Mouse (Mus musculus): ENCODE measurements around the gene Hspb9.

The Hspb9 gene

DNA sequence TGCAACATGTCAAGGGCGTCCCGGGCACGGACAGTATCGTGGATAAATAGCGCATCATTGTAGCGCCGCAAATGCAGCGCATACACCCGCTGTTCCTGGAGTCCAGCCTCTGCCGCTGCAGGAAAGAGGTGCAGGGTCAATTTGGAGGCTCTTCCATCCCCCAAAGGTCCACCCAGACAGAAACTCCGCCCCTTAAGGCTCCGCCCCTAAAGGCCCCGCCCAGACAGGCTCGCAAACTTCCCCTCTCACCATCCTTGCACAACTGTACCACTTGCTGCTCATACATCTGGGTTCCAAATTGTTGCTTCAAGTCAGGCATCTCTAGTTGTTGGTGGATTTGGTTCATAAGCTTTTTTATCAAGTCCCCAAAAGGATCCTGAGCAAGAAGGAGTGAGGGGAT is 12.3 kb upstream of the Hspb9 start:
- no peak for TF ChIP-seq GATA4 (IDR thresholded peaks at IDR 0.05; ENCODE audit: insufficient replicate concordance, low read length)

DNA sequence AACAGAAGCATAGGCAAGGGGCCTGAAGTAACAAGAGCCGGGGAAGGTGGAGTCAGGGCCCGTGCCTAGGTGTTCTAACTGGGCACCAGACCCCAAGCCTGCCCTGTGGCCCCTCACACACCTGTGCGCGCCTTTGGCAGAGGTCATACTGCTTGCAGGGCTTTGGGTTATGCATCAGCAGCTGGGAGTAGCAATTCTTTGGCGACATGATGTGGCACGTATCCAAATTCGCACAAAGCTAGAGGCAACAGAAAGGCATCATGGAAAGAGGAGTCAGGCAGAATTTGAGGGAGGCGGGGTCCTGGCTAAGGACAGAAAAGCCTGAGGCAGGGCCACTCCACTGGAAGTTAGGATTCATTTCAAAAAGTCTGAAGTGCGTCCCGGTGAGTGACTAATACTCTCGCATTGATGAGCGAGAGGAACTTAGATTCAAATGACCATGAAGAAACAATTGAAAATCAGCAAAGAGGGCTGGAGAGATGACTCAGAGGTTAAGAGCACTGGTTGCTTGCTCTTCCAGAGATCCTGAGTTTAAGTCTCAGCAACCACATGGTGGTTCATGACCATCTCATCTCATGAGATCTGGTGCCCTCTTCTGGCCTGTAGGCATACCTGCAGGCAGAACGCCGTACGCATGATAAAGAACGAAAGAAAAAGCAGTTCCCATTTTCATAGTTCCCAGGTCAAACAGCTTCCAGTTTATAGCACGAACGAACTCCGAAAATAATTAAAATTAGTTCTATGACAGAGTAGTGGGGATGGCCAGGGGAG is 11.4 kb upstream of the Hspb9 start:
- TF ChIP-seq GATA4 (IDR thresholded peaks at IDR 0.05; ENCODE audit: insufficient replicate concordance, low read length): no peak

DNA sequence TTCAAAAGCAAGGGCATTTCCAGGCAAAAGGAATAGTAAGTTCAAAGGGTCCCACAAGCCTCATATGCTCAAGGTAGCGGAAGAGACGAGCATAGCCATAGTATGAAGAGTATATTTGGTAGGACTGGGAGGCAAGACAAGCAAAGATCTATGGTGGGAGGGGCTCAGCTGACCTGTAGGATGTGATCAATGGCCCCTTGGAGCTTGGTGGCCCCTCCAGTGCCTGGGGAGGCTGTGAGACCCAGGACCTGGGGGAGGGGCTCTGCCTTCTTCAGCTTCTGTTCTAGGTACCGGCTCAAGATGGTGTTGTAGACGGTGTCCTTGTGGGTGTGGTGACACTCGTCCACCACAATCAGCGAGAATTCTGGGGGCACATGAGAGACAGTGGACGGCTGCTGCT is 10.7 kb upstream of the Hspb9 start:
- TF ChIP-seq GATA4 (IDR thresholded peaks at IDR 0.05; ENCODE audit: insufficient replicate concordance, low read length): no peak

DNA sequence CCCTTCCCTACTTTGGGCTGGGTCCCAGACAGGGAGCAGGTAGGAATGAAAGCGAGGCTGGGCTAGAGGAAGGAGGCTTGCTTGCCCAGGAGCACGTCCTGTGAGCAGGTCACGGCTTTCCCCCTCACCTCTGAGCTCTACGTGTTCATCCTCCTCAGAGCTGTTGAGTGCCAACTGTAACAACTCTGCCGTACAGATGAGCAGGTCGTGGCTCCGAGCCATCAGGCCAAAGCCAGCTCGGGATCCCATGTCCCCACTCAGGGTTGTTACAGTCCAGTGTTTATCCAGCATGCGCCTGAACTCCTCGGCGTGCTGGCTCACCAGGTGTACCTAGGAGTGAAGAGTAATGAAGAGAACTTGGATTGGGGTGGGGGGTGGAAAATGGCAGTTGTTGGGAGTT is 10.3 kb upstream of the Hspb9 start:
- no peak for TF ChIP-seq GATA4 (IDR thresholded peaks at IDR 0.05; ENCODE audit: insufficient replicate concordance, low read length)

DNA sequence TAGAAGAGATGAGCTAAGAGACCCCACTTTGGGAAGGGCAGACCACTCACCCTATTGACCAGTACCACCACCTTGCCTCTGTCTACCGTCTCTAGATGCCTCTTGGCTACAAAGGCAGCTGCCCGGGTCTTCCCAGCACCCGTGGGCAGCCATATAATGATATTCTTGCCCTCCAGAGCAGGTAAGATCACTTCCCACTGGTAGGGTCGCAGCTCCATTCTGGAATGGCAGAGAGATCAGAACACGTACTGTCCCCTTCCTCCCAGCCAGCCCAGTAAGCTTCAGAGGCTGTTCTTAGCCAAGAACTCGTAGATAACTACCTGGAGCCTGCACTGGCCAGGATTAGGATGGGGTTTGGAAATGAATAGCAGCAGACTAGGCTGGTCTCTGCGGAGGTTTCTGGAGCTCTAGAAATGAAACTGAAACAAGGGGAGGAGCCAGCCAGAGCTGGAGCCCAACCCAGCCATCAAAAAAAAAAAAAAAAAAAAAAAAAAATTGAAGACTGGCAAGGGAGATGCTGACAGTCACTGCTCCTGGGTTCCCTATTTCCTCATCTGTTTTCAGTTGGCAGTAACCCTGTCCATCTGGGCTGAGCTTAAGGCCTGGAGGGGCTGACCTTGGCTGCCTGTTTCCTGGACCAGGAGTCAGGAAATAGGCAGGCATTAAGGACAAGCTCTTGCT is 9.7 kb upstream of the Hspb9 start, which contains the start of gene Dhx58:
Dhx58 (minus strand) TSS at position 421 of the 681 bp plus-strand sequence.
- TF ChIP-seq GATA4 (IDR thresholded peaks at IDR 0.05; ENCODE audit: insufficient replicate concordance, low read length): no peak

DNA sequence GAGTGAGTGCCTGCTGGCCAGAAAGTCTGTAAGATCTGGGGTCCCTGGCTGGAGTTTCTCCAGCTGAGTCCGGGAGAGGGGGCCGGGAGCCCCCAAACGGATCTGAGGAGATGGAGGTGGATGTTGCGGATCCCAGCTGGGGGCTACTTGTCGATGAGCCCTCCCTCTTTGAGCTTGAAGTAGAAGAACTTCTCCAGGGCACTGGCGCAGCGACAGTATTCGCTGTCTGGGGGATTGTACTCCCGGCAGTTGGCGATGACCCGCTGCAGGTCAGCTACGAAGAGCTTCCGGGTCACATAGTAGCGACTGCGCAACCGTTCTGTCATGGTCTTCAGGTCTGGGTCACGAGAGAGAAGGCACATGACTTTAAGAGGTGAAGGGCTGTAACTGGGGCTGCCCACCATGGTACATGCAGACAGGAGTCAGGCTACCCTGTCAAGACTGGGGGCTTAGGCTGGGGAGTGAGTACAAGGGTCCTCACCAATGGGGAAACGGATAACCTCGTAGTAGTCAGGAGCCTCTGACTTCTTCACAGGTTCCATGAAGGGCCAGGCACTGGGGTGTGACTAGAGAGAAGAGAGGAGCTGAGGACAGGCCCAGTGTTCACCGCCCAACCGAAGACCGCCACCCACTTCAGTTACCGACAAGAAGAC is 8.4 kb upstream of the Hspb9 start:
- TF ChIP-seq GATA4 (IDR thresholded peaks at IDR 0.05; ENCODE audit: insufficient replicate concordance, low read length): no peak

DNA sequence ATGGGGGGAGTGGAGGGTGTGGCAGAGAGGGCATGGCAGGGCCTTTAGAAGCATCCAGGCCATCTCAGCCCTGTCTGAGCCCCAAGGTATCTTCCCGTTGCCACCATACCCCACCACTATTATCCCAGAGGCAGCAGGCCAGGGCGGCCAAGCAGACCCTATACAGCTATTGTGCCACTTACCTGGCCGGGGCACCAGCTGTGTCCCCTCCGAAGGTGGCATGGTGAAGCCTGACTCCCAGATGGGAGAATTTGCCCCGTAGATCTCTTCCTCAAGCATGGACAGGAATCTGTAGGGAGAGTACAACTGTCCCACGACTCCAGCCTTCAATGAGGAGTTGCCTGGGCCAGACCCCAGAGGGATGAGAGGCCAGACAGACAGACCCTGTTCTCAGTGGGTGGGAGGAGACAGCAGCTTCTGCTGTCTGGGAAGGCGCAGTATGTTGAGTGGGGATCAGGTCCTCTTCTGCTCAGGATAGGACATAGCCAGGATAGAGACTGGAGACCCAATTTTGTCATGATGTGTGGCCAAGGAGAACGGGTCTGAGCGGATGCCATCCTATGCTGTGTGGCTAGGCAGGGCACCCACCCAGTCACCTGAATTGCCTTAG is 4.3 kb upstream of the Hspb9 start:
- no peak for TF ChIP-seq GATA4 (IDR thresholded peaks at IDR 0.05; ENCODE audit: insufficient replicate concordance, low read length)

DNA sequence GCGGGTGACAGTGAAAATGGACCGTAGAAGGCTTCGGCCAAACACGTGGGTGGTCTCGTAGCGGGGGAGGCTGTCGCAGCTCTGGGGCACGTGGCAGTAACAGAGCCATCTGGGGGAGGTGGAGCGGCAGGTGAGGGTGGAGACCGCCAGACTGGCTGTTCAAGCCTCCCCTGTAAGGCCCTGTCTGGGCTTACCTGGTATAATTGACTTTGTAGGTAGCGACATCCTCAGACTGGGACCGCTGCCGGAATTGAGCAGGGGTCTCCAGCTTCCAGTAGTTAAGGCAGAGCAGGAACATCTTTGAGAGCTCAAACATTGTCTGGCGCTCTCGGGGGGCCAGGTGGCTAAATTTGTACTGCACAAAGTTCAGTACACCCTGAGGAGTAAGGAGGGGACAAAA is 3.1 kb upstream of the Hspb9 start:
- TF ChIP-seq GATA4 (IDR thresholded peaks at IDR 0.05; ENCODE audit: insufficient replicate concordance, low read length): no peak

DNA sequence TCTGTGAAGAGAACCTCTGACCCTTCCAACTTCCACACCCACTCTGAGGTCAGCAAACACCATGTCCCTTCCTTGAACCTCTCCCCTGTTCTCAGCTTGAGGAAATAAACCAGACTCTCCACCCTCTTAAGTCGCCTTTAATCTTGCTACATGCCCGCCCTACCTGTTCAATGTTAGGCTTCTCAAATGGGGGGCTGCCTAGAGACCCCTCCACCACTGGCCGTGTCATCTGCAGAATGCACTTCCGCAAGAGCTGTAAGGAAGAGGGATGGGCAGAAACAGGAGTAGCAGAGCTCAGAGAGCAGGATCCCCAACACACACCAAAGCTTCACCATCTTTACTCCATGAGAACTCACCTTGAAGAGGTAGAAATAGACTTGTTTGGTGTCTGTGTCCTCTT is 2.7 kb upstream of the Hspb9 start:
- no peak for TF ChIP-seq GATA4 (IDR thresholded peaks at IDR 0.05; ENCODE audit: insufficient replicate concordance, low read length)

DNA sequence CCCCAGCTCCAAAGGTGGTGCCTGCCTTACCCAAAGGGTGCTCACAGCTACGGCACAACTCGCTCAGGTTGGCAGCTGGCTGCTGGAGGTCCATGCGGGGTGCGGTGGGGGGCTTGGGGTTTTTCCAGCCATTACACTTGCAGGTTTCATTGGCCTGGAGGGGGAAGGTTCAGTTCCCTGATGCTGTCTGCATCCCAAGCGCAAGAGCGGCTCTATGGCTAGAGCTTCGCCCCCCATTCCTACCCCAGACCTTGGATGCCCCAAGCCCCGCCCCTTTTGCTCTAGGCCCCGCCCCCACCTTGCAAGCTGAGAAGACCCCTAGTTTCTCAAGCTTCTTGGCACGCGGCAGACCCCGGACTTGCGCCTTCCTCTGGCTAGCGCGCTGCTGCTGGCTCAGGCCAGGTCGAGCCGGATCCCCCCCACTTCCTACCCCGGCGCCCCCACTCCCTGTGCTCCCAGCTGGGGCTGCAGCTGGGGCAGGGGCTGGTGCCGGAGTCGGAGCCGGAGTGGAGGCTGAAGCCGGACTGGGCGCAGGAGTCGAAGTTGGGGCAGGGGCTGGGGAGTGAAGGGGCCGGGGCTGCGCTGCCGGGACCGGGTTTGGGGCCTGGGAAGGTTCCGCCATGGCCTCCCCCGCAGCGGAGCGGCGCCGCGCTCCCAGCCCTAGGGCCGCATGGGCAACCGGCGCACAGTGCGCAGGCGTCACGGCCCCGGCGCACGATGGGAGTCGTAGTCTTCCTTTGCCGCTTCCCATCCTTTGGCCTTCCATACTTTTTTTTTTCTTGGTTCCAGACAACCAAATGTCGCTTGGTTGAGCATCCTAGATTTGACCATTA is 1.7 kb upstream of the Hspb9 start, which contains the start of gene Kat2a:
Kat2a (minus strand) TSS at position 683 of the 833 bp plus-strand sequence.
- no peak for TF ChIP-seq GATA4 (IDR thresholded peaks at IDR 0.05; ENCODE audit: insufficient replicate concordance, low read length)

DNA sequence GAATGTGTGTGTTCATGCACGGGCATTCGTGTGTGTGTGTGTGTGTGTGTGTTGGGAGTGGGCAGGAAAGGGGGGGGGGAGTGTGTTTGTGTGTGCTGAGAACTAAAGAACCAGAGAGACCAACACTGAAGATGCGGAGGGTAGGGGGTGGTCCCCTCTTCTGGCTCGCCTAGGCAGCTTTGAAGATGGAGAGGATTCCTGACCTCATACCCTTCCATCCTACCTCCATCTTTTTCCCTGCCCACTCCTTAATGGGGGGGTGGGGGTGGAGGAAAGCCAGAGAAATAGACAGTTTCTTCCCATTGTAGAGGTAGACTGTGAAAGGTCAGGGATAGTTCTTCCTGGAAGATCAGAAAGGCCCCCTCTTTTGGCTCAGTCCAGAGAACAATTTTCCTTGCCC is 476 bp upstream of the Hspb9 start:
- no peak for TF ChIP-seq GATA4 (IDR thresholded peaks at IDR 0.05; ENCODE audit: insufficient replicate concordance, low read length)

DNA sequence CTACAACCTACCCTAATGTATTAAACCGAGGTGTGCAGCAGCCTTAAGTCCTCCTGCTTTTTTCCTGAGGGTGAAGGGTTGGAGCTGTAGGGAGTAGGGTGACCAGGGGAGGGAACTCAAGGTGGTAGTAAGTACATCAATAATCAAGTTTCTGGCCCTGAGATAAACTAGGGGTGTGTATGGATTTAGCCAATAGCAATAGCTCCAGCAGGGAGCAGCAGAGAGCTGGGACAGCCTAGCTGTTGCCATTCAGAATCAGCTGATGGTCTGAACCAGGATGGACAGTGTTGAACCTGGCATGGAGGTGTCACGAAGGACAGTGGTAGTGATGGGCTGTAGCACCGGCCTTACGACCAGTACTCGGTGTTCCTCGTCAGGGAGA is 875 bp downstream of the Hspb9 start:
- no peak for TF ChIP-seq GATA4 (IDR thresholded peaks at IDR 0.05; ENCODE audit: insufficient replicate concordance, low read length)

DNA sequence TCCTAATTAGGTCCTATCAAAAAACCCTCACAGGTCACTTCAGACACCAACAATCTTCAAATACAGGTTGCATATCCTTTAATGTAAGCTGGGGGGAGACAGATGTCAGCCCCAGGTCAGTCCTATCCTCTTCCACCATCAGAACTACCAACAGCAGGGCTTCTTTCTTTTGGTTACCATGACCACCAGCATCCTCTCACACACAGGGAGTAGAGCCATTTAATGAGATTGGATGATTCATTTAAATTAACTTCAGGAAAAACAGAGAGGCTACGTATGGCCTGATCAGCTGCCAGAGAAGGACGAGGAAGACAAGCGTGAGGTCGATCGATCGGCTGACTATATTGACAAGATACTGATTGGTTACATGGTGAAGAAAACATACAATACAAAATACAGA is 1.3 kb downstream of the Hspb9 start:
- no peak for TF ChIP-seq GATA4 (IDR thresholded peaks at IDR 0.05; ENCODE audit: insufficient replicate concordance, low read length)

DNA sequence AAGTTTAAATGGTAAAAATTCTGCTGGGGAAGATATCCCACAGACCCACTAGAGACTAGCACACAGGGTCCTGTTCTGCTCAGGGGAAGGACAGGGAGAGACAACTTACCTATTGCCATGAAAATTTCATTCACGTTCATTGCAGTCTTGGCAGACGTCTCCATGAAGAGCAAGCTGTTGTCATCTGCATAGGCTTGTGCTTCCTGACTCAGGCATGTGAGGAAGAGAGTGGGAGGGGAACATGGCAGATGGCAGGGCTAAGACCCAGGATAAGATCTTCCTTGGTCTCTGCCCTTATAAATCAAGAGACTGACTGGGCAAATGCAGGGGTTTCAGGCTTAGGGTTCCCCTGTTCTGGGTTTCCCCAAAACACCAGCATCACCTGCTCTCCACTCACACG is 3.0 kb downstream of the Hspb9 start:
- no peak for TF ChIP-seq GATA4 (IDR thresholded peaks at IDR 0.05; ENCODE audit: insufficient replicate concordance, low read length)

DNA sequence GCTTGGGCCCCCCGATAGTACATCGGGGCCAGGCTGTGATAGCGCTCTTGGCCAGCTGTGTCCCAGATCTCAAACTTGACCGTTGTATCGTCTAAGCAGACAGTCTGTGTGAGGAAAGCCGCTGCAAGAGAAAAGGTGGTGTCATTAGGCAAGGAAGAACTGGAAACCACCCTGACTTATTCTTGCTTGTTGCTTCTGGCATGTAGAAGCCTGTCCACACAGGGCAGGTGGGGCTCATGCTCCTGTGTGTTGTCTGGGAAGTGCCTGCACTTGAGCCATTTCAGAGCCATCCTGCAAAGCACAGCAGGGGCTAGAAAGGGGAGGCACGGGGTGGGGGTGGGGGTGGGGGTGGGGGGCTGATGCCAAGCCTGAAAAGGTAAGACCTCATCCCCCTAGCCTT is 4.8 kb downstream of the Hspb9 start:
- TF ChIP-seq GATA4 (IDR thresholded peaks at IDR 0.05; ENCODE audit: insufficient replicate concordance, low read length): no peak
